Mouse (Mus musculus) cortical plate, adult 2 months (tissue): ENCODE measurements around the gene Birc5.

Experiments used
- CTCF ChIP-seq: fragments of 200-500 bp; IDR thresholded peaks from 2 replicates; pipeline ENCODE4 v1.5.1; 2011; ENCODE audit warnings: mild to moderate bottlenecking, control low read depth, low read length; ENCODE audit not compliant: insufficient read depth; ENCODE audit errors: extremely low read depth
- POLR2A ChIP-seq: fragments of 200-500 bp; IDR thresholded peaks from 2 replicates; pipeline ENCODE4 v1.6.1; 2011; ENCODE audit warnings: mild to moderate bottlenecking, low read length, control low read depth; ENCODE audit not compliant: insufficient read depth; ENCODE audit errors: extremely low read depth

DNA sequence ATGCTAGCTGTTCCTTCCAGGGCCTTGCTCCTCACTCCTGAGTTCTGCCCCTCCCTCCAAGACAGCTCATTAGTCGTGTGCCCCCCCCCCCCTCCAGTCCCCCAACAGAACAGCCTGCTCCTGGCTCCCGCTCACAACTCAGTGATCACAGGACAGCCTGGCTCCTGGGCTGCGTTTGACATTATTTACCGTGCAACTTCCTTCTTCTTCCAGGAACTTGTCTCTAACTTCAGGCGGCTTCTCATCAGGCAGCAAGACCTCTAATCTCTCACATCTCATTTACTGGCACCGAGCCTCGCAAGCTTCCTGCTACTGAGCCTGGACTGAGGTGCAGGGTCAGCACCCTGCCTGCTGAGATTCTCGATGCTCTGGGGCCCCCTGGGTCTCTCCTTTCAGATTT is 32.7 kb downstream of the Birc5 start:
- TF ChIP-seq CTCF (no peak), POLR2A (no peak)
